In genomic region chr1:72284539-72284938, GRCm38 (mm10) we compare ENCODE assay signal across 8 mouse cellular contexts. TPM values are rescaled to one million over a fixed set of nuclear protein-coding genes. Genes with fewer than 3 reads are reported as not detected.
DNase-seq lines count a peak whose midpoint lies in the region; ATAC-seq and TF ChIP-seq lines count a peak whose summit lies in the region.

No protein-coding gene starts in this region.

- H3K4me3 ChIP-seq in heart, adult 2 months: peak overlapping the region; percentile 69; the same call in 1 of the 2 replicates
- peak overlapping the region; percentile 48 for H3K4me3 ChIP-seq in forebrain, embryonic 13.5 days
- H3K4me3 ChIP-seq in liver, embryonic 12.5 days: peak overlapping the region; percentile 65

- no peak overlapping the region for H3K27ac ChIP-seq in heart, adult 2 months
- H3K27ac ChIP-seq in forebrain, embryonic 13.5 days: peak overlapping the region; percentile 79
- no peak overlapping the region for H3K27ac ChIP-seq in liver, embryonic 12.5 days

- H3K79me2 ChIP-seq in heart, adult 2 months (replicated peaks; ENCODE audit: control insufficient read depth, insufficient read depth, low read length): no peaks in the 10 kb centered on the region

- WGBS in heart, adult 2 months: 8% methylated on average over 5 of the region's 5 CpGs
- WGBS in forebrain, embryonic 13.5 days: 6% methylated on average over 5 of the region's 5 CpGs
- 5% methylated on average over 5 of the region's 5 CpGs for WGBS in liver, embryonic 12.5 days (ENCODE audit: insufficient replicate concordance)

- no peak for TF ChIP-seq POLR2A in heart, adult 2 months (IDR thresholded peaks at IDR 0.05; ENCODE audit: insufficient read depth, low read depth, low read length)

- DNase-seq in heart, adult 2 months: no peak
- no peak for DNase-seq in heart, adult 18-20 months
- DNase-seq in Muller cell, postnatal 12 days (ENCODE audit: inconsistent ontology term): no peak
- DNase-seq in adrenal gland, postnatal 14 days: no peak
- no peak for DNase-seq in ovary, postnatal 36 days (ENCODE audit: low spot score)

- ATAC-seq in CD4-positive, CD25-positive, alpha-beta regulatory T cell, adult 4 months: peak; percentile 18
- peak; percentile 66 for ATAC-seq in forebrain, embryonic 13.5 days
- ATAC-seq in liver, embryonic 12.5 days: no peak

- no peak overlapping the region for H3K9ac ChIP-seq in heart, adult 2 months (ENCODE audit: low read depth, low read length)
- peak overlapping the region; percentile 77 for H3K9ac ChIP-seq in forebrain, embryonic 13.5 days
- H3K9ac ChIP-seq in liver, embryonic 12.5 days: no peak overlapping the region

- intact Hi-C loops in heart, adult 2 months (cut with DNase I): no loop called here

- H3K4me2 ChIP-seq in forebrain, embryonic 13.5 days: peak overlapping the region; percentile 84
- peak overlapping the region; percentile 90 for H3K4me2 ChIP-seq in liver, embryonic 12.5 days

- no peaks in the 10 kb centered on the region for H3K36me3 ChIP-seq in heart, adult 2 months (ENCODE audit: control insufficient read depth, insufficient read depth, low read length)
- 0 out of 2 replicates have a peak, but pooled peaks cover 4% of the 10 kb centered on the region for H3K36me3 ChIP-seq in forebrain, embryonic 13.5 days (ENCODE audit: poor library complexity, severe bottlenecking)
- no peaks in the 10 kb centered on the region for H3K36me3 ChIP-seq in liver, embryonic 12.5 days

- no peaks in the 10 kb centered on the region for H3K9me3 ChIP-seq in forebrain, embryonic 13.5 days (replicated peaks)
- no peaks in the 10 kb centered on the region for H3K9me3 ChIP-seq in liver, embryonic 12.5 days (replicated peaks)

- no peaks in the 10 kb centered on the region for H3K27me3 ChIP-seq in heart, adult 2 months (ENCODE audit: control insufficient read depth, insufficient read depth, low read length)
- H3K27me3 ChIP-seq in forebrain, embryonic 13.5 days: no peaks in the 10 kb centered on the region
- H3K27me3 ChIP-seq in liver, embryonic 12.5 days (replicated peaks): peaks cover 34% of the 10 kb centered on the region

- TF ChIP-seq EP300 in heart, adult 2 months (IDR thresholded peaks at IDR 0.05; ENCODE audit: insufficient read depth, low read depth, low read length): no peak

- TF ChIP-seq CTCF in heart, adult 2 months (IDR thresholded peaks at IDR 0.05): no peak

- H3K4me1 ChIP-seq in heart, adult 2 months (ENCODE audit: control insufficient read depth, insufficient read depth, low read length): peaks cover 2% of the 10 kb centered on the region; the same call in 1 of the 2 replicates
- peaks cover 32% of the 10 kb centered on the region for H3K4me1 ChIP-seq in forebrain, embryonic 13.5 days
- H3K4me1 ChIP-seq in liver, embryonic 12.5 days: peaks cover 44% of the 10 kb centered on the region

RNA-seq across cellular contexts. Expression of gene Tmem169, which starts 0.4 kb away (rescaled TPM):
- total RNA-seq in heart, adult 2 months (2021): under 1 TPM in 1 of 2 experiments, not detected in 1; 0.16 TPM
- polyA plus RNA-seq in heart, adult 2 months (2012; rRNA removed): 0.04 and 0.06 TPM in 2 replicates
- not detected for total RNA-seq in heart, adult 18-20 months (2021)
- polyA plus RNA-seq in CD4-positive, CD25-positive, alpha-beta regulatory T cell, adult 4 months (2017; shearing (Covaris generic)): under 1 TPM in 1 of 2 experiments, not detected in 1; 0.17 TPM
- polyA plus RNA-seq in forebrain, embryonic 13.5 days (2015; fragmentation: Nextera tagmentation; extraction: Ambion mirVana): 25.8 and 28.1 TPM in 2 replicates
- polyA plus RNA-seq in liver, embryonic 12.5 days (2016; fragmentation: Nextera tagmentation; extraction: Ambion mirVana): 0.49 and 0.62 TPM in 2 replicates
- total RNA-seq in adrenal gland, postnatal 14 days (2021): 1.3 and 2.3 TPM in 2 replicates

RNA-seq across cellular contexts. Expression of gene Pecr, which starts 0.4 kb away (rescaled TPM):
- 10 to 100 TPM in 1 of 2 experiments, 1 to 10 TPM in 1; 8.7 to 10.0 TPM for total RNA-seq in heart, adult 2 months (2021)
- polyA plus RNA-seq in heart, adult 2 months (2012; rRNA removed): 10.9 and 13.5 TPM in 2 replicates
- 10 to 100 TPM; 13.4 to 13.6 TPM for total RNA-seq in heart, adult 18-20 months (2021)
- polyA plus RNA-seq in CD4-positive, CD25-positive, alpha-beta regulatory T cell, adult 4 months (2017; shearing (Covaris generic)): 1 to 10 TPM; 3.8 to 4.1 TPM
- 12.6 and 13.4 TPM in 2 replicates for polyA plus RNA-seq in forebrain, embryonic 13.5 days (2015; fragmentation: Nextera tagmentation; extraction: Ambion mirVana)
- 33.7 and 34.4 TPM in 2 replicates for polyA plus RNA-seq in liver, embryonic 12.5 days (2016; fragmentation: Nextera tagmentation; extraction: Ambion mirVana)
- 35.9 and 56.7 TPM in 2 replicates for total RNA-seq in adrenal gland, postnatal 14 days (2021)

RNA-seq across cellular contexts. Expression of gene Xrcc5, which starts 22.7 kb away (rescaled TPM):
- total RNA-seq in heart, adult 2 months (2021): 10 to 100 TPM; 14.1 to 16.2 TPM
- polyA plus RNA-seq in heart, adult 2 months (2012; rRNA removed): 3.6 and 7.8 TPM in 2 replicates
- 10 to 100 TPM; 16.4 to 19.7 TPM for total RNA-seq in heart, adult 18-20 months (2021)
- polyA plus RNA-seq in CD4-positive, CD25-positive, alpha-beta regulatory T cell, adult 4 months (2017; shearing (Covaris generic)): 10 to 100 TPM; 24.6 to 26.7 TPM
- 38.5 and 40.0 TPM in 2 replicates for polyA plus RNA-seq in forebrain, embryonic 13.5 days (2015; fragmentation: Nextera tagmentation; extraction: Ambion mirVana)
- polyA plus RNA-seq in liver, embryonic 12.5 days (2016; fragmentation: Nextera tagmentation; extraction: Ambion mirVana): 25.7 and 27.9 TPM in 2 replicates
- 11.9 and 12.6 TPM in 2 replicates for total RNA-seq in adrenal gland, postnatal 14 days (2021)

Comparison
In these comparisons a context has a peak if more than half of its experiments do, and no peak if none do; other contexts are left out.
1. RNA of gene Tmem169, which starts 0.4 kb away (polyA plus RNA-seq): 25.8 to 28.1 TPM in forebrain, embryonic 13.5 days; 0.49 to 0.62 TPM in liver, embryonic 12.5 days, 0.17 TPM in CD4-positive, CD25-positive, alpha-beta regulatory T cell, adult 4 months and 0.04 to 0.06 TPM in heart, adult 2 months; every median in the first group is over 10 times any median in the second.
2. Peak in every context shown above with its lines, with median percentiles within 50 percentile points of each other: H3K4me3 ChIP-seq.